Mouse (Mus musculus): ENCODE results near the gene Gm29106.
"Not testable (repeated sequence)": the region's sequence is repeated elsewhere in the genome, so short reads cannot be mapped to it uniquely, and the experiment has no call there.

The Gm29106 gene

DNA sequence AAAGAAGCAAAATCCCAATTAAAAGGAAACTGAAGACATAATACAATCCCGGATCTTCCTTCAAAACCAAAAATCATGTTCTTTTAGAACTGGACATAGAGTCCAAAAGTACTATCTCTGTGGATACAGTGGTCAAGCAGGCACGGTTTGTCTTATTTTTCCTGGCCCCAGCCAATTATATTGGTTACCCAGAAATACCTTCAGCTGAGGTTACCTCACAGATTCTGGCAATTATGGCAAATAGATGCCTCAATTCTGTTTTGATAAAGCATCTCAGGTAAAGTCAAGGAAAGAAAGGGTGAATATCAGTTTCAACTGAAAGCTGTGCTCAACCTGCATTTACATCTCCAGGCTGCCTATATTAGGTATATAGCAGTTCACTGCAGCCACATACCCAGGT is at the start of gene Gm29106:
Gene Gm29106, plus strand, starts transcription at position 301 of the 400 bp plus-strand sequence.
- not testable (repeated sequence) for DNase-seq (ENCODE audit: low read depth, low spot score)

DNA sequence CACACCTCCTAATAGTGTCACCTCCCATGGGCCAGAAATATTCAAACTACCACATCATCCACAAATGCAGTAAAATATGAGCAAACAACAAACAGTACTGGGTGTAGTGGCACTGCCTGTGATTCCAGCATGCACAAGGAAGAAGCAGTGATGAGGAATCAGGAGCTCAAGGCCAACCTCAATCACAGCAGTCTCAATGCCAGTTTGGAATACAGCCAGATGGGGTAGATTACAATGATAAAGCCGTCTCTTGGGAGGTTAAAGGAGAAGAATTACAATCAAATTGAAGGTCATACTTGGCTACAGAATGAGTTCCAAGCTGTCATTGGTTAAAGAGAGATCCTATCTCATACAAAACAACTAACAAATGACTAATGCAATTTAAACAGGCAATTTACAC is 52.2 kb downstream of the Gm29106 start:
- DNase-seq (ENCODE audit: low read depth, low spot score): no peak

DNA sequence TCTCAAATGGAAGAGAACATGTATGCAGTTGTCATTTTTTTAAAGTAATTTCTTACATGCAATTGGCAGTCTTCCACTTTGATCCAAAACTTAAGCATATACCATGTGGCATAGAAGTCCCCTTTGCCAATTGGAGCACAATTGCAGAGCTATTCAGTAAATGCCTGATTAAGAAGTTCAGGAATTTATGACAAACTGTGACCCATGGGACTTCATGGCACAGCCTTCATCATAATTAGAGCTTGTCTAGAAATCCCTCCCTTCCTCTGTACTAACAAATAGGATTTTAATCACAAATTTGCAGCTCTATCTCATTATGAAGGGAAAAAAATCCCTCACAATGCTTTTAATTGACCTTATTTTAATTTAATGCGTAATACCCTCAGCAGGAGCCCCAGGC is 59.7 kb downstream of the Gm29106 start:
- no peak for DNase-seq (ENCODE audit: low read depth, low spot score)
